Mouse (Mus musculus): ENCODE results near the gene Rbfox2. TPM values are rescaled to one million over a fixed set of nuclear protein-coding genes. Genes with fewer than 3 reads are reported as not detected.

Rbfox2 gene
- total and polyA plus RNA-seq, 3 experiments: 2.1 to 6.5 (median 2.3) TPM

DNA sequence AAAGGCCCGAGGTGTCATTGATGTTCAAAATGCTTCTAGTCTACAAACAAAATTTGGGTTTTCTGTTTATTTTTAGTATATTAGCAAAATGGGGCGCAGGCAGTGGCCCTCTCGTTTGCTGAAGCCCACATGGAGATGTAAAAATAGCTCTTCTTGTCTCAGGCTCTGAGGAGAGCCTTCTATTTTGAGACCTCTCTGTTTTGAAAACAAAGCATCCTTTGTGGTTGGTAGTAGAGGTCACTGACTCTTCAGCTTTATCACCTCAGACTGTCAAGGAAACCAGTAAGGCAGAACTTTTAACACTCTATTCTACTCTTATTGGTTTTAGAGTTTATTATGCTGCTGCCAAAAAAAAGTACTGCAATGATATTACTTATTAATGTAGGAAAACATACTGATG is 189.6 kb downstream of the Rbfox2 start:
- Histone ChIP-seq H3K36me3 (replicated peaks) (no peaks in the 10 kb centered on the region), H3K9me3 (replicated peaks) (no peaks in the 10 kb centered on the region), H3K4me1 (ENCODE audit: insufficient read depth, low read depth, low read length) (no peaks in the 10 kb centered on the region), H3K4me3 (ENCODE audit: low read depth, low read length) (no peak overlapping the region), H3K27me3 (ENCODE audit: insufficient read depth, low read length) (no peaks in the 10 kb centered on the region; the same call in 1 of the 2 replicates)
- TF ChIP-seq GATA2 (IDR thresholded peaks at IDR 0.05; ENCODE audit: borderline replicate concordance, low read depth, low read length) (no peak), CTCF (IDR thresholded peaks at IDR 0.05; ENCODE audit: low read depth, low read length) (no peak), GATA1 (IDR thresholded peaks at IDR 0.05; ENCODE audit: borderline replicate concordance, low read length) (no peak), TAL1 (conservative IDR thresholded peaks at IDR 0.05; ENCODE audit: low read depth, low read length) (no peak), POLR2AphosphoS5 (IDR thresholded peaks at IDR 0.05; ENCODE audit: insufficient replicate concordance, low read depth, low read length) (no peak)
- DNase-seq (ENCODE audit: low spot score): no peak
- no peak for ATAC-seq (ENCODE audit: extremely low read depth, insufficient number of reproducible peaks, low FRiP score, poor library complexity, severe bottlenecking)

DNA sequence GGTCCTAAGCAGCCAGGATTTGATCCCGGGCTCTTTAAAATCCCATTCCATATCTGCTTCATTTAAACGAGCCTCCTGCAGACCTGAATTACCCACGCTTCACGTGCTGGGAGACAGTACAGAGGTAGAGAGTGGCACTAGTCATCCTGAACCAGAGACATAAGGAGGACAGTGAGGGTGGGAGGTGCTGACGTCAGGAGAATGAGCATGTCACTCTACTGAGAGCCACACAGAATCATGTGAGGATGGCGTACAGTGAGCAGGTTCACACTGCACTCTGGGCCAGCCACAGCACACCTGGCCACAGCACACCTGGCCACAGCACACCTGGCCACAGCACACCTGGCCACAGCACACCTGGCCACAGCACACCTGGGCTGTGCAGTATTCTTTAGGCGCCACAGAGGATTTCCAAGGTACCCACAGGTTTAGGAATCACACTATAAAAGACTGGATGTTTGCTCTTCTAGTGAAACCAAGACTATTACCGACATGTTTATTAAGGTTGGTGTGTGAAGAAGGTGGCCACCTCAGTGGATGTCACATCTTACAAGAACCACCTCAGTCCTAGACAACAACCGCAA is 190.6 kb downstream of the Rbfox2 start:
- no peaks in the 10 kb centered on the region for H3K4me1 ChIP-seq (ENCODE audit: insufficient read depth, low read depth, low read length)
- H3K4me3 ChIP-seq (ENCODE audit: low read depth, low read length): no peak overlapping the region
- no peaks in the 10 kb centered on the region; the same call in 1 of the 2 replicates for H3K27me3 ChIP-seq (ENCODE audit: insufficient read depth, low read length)
- no peaks in the 10 kb centered on the region for H3K9me3 ChIP-seq (replicated peaks)
- ATAC-seq (ENCODE audit: extremely low read depth, insufficient number of reproducible peaks, low FRiP score, poor library complexity, severe bottlenecking) (no peak), DNase-seq (ENCODE audit: low spot score) (no peak)
- H3K36me3 ChIP-seq (replicated peaks): no peaks in the 10 kb centered on the region
- TF ChIP-seq POLR2AphosphoS5 (IDR thresholded peaks at IDR 0.05; ENCODE audit: insufficient replicate concordance, low read depth, low read length): no peak
- no peak for TF ChIP-seq GATA2 (IDR thresholded peaks at IDR 0.05; ENCODE audit: borderline replicate concordance, low read depth, low read length)
- TF ChIP-seq CTCF (IDR thresholded peaks at IDR 0.05; ENCODE audit: low read depth, low read length): no peak
- TF ChIP-seq GATA1 (IDR thresholded peaks at IDR 0.05; ENCODE audit: borderline replicate concordance, low read length): no peak
- no peak for TF ChIP-seq TAL1 (conservative IDR thresholded peaks at IDR 0.05; ENCODE audit: low read depth, low read length)

DNA sequence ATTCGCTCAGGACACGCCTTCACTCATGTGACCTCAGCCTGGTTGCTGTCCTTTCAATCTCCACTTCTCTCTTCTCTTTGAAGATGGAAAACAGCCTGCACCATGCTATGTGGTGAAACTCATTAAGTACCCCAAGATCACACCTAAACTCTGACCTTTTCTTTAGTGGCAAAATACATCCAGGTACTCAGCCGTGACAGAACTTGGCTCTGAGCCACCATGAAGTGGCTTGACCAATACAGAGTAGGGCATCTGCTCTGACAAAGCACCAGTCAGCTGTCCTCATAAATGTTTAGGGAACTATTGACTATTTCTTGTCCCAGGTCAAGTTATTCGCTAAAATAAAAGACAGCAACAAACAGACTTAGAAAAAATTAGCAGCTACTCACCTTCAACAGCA is 191.3 kb downstream of the Rbfox2 start:
- TF ChIP-seq POLR2AphosphoS5 (IDR thresholded peaks at IDR 0.05; ENCODE audit: insufficient replicate concordance, low read depth, low read length) (no peak), GATA1 (IDR thresholded peaks at IDR 0.05; ENCODE audit: borderline replicate concordance, low read length) (no peak), GATA2 (IDR thresholded peaks at IDR 0.05; ENCODE audit: borderline replicate concordance, low read depth, low read length) (no peak), TAL1 (conservative IDR thresholded peaks at IDR 0.05; ENCODE audit: low read depth, low read length) (no peak), CTCF (IDR thresholded peaks at IDR 0.05; ENCODE audit: low read depth, low read length) (no peak)
- Histone ChIP-seq H3K27me3 (ENCODE audit: insufficient read depth, low read length) (no peaks in the 10 kb centered on the region; the same call in 1 of the 2 replicates), H3K9me3 (replicated peaks) (no peaks in the 10 kb centered on the region), H3K4me1 (ENCODE audit: insufficient read depth, low read depth, low read length) (no peaks in the 10 kb centered on the region), H3K36me3 (replicated peaks) (no peaks in the 10 kb centered on the region), H3K4me3 (ENCODE audit: low read depth, low read length) (no peak overlapping the region)
- DNase-seq (ENCODE audit: low spot score): no peak
- ATAC-seq (ENCODE audit: extremely low read depth, insufficient number of reproducible peaks, low FRiP score, poor library complexity, severe bottlenecking): no peak

DNA sequence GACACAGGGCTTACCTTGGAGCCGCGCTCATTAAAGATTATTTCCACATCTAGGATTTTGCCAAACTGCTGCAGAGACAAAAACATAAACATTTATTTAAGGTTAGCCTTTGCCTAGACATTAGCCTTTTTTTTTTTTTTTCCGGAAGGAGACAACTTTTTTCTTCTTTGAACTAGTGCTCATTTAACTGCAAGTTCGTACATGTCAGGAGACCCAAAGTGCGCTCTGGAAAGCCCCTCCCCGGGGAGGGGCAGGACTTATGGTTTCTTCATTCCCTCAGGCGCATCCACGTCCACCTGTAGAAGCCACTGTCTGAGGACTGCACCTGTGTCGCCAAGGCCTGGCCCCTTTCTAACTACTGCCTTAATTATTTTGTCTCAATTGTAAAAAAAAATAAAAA is 193.2 kb downstream of the Rbfox2 start:
- Histone ChIP-seq H3K36me3 (replicated peaks) (no peaks in the 10 kb centered on the region), H3K27me3 (ENCODE audit: insufficient read depth, low read length) (no peaks in the 10 kb centered on the region; the same call in 1 of the 2 replicates), H3K4me1 (ENCODE audit: insufficient read depth, low read depth, low read length) (no peaks in the 10 kb centered on the region), H3K9me3 (replicated peaks) (no peaks in the 10 kb centered on the region), H3K4me3 (ENCODE audit: low read depth, low read length) (no peak overlapping the region)
- TF ChIP-seq GATA2 (IDR thresholded peaks at IDR 0.05; ENCODE audit: borderline replicate concordance, low read depth, low read length) (no peak), CTCF (IDR thresholded peaks at IDR 0.05; ENCODE audit: low read depth, low read length) (no peak), GATA1 (IDR thresholded peaks at IDR 0.05; ENCODE audit: borderline replicate concordance, low read length) (no peak), POLR2AphosphoS5 (IDR thresholded peaks at IDR 0.05; ENCODE audit: insufficient replicate concordance, low read depth, low read length) (no peak), TAL1 (conservative IDR thresholded peaks at IDR 0.05; ENCODE audit: low read depth, low read length) (no peak)
- no peak for ATAC-seq (ENCODE audit: extremely low read depth, insufficient number of reproducible peaks, low FRiP score, poor library complexity, severe bottlenecking)
- DNase-seq (ENCODE audit: low spot score): no peak

DNA sequence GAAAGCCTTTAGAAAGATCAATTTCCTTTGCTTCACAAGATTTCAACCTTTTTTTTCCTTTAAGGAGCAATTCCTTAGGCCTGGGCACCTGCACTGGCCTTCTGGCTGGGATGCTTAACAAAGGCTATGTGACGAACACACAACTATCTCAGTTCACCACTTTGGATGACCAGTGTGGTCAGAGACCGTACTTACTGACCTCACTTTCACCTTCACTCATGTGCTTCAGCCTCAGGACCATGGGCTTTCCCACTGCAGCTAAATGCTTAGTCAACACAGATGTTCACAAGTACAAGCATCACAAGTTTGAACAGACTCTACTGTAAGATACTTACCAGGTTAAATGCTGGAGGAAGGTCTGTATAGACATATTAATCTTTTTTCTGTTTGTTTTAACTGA is 194.4 kb downstream of the Rbfox2 start:
- no peaks in the 10 kb centered on the region for H3K36me3 ChIP-seq (replicated peaks)

DNA sequence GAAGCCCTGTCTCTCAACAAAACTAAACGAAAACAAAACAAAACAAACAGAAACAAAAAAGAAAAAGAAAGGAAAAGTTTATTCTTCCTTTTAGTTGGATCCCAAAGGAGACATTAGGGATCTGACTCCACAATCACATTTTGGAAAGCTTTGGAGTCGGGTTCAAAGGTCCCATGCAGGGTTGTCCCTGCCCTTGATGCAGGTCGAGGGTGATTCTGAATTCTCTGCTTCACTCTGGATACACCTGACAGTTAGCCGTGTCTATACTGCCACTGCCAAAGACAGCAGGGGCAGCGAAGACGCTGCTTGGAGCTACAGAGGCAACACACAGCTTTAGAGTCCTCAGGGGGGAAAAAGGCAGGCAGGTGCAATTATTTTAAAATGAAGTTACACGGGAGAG is 194.9 kb downstream of the Rbfox2 start:
- no peak overlapping the region for H3K4me3 ChIP-seq (ENCODE audit: low read depth, low read length)
- H3K4me1 ChIP-seq (ENCODE audit: insufficient read depth, low read depth, low read length): no peaks in the 10 kb centered on the region
- H3K9me3 ChIP-seq (replicated peaks): no peaks in the 10 kb centered on the region
- no peaks in the 10 kb centered on the region; the same call in 1 of the 2 replicates for H3K27me3 ChIP-seq (ENCODE audit: insufficient read depth, low read length)
- DNase-seq (ENCODE audit: low spot score) (no peak), ATAC-seq (ENCODE audit: extremely low read depth, insufficient number of reproducible peaks, low FRiP score, poor library complexity, severe bottlenecking) (no peak)
- H3K36me3 ChIP-seq (replicated peaks): no peaks in the 10 kb centered on the region
- no peak for TF ChIP-seq GATA2 (IDR thresholded peaks at IDR 0.05; ENCODE audit: borderline replicate concordance, low read depth, low read length)
- no peak for TF ChIP-seq TAL1 (conservative IDR thresholded peaks at IDR 0.05; ENCODE audit: low read depth, low read length)
- no peak for TF ChIP-seq CTCF (IDR thresholded peaks at IDR 0.05; ENCODE audit: low read depth, low read length)
- no peak for TF ChIP-seq GATA1 (IDR thresholded peaks at IDR 0.05; ENCODE audit: borderline replicate concordance, low read length)
- no peak for TF ChIP-seq POLR2AphosphoS5 (IDR thresholded peaks at IDR 0.05; ENCODE audit: insufficient replicate concordance, low read depth, low read length)

More for the DNA sequence above, 194.4 kb downstream of the Rbfox2 start:
- Histone ChIP-seq H3K4me1 (ENCODE audit: insufficient read depth, low read depth, low read length) (no peaks in the 10 kb centered on the region), H3K9me3 (replicated peaks) (no peaks in the 10 kb centered on the region), H3K4me3 (ENCODE audit: low read depth, low read length) (no peak overlapping the region), H3K27me3 (ENCODE audit: insufficient read depth, low read length) (no peaks in the 10 kb centered on the region; the same call in 1 of the 2 replicates)
- TF ChIP-seq GATA1 (IDR thresholded peaks at IDR 0.05; ENCODE audit: borderline replicate concordance, low read length) (no peak), CTCF (IDR thresholded peaks at IDR 0.05; ENCODE audit: low read depth, low read length) (no peak), POLR2AphosphoS5 (IDR thresholded peaks at IDR 0.05; ENCODE audit: insufficient replicate concordance, low read depth, low read length) (no peak), GATA2 (IDR thresholded peaks at IDR 0.05; ENCODE audit: borderline replicate concordance, low read depth, low read length) (no peak), TAL1 (conservative IDR thresholded peaks at IDR 0.05; ENCODE audit: low read depth, low read length) (no peak)
- DNase-seq (ENCODE audit: low spot score) (no peak), ATAC-seq (ENCODE audit: extremely low read depth, insufficient number of reproducible peaks, low FRiP score, poor library complexity, severe bottlenecking) (no peak)

Data from G1E (cell line).